ENCODE assay signal across 18 mouse cellular contexts in the genomic region with DNA sequence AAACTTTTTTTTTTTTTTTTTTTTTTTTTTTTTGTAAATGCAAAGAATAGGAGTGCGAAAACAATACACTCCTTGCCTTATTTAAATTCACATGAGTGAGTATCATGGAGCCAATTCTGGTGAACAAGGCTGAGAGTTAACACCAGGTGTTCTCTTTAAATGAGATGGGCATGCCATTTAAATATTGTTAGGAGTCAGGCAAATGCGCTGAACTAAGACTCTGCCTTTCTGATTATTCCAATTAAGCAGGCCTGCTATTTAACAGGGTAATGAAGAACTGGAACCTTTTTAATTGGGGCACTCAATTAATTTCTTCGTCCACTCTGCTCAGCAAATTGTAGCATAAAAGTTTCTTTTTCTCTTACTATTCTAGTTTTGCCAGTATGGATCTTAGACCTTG.
"Had no signal": no experiment of that assay in that cellular context is flagged by ENCODE, and none has a peak within 500 bp of the region (broad histone marks: within the 10 kb centered on the region; RNA-seq: fewer than 3 reads in every experiment).

No protein-coding gene starts in this region.

- H3K9me3 ChIP-seq: midbrain, embryonic 10.5 days; midbrain, embryonic 13.5 days; midbrain, embryonic 15.5 days; neural tube, embryonic 13.5 days; neural tube, embryonic 15.5 days had no signal

- H3K4me1 ChIP-seq: midbrain, embryonic 10.5 days; midbrain, embryonic 13.5 days; midbrain, embryonic 15.5 days; neural tube, embryonic 13.5 days; neural tube, embryonic 15.5 days had no signal

- ATAC-seq: midbrain, embryonic 13.5 days; midbrain, embryonic 15.5 days had no signal

- DNase-seq: lung, adult 18-20 months; lung, embryonic 14.5 days; lung, postnatal 10 days; lung, postnatal 4 days; retina, postnatal 1 day; right cerebral cortex, adult 18-20 months; right cerebral cortex, postnatal 25 days; right cerebral cortex, postnatal 4 days; spleen, adult 18-20 months; thymus, adult 18-20 months; thymus, postnatal 14 days; thymus, postnatal 36 days had no signal

- H3K4me2 ChIP-seq: lung, embryonic 14.5 days; midbrain, embryonic 13.5 days; midbrain, embryonic 15.5 days; neural tube, embryonic 13.5 days; neural tube, embryonic 15.5 days had no signal

- H3K4me3 ChIP-seq: midbrain, embryonic 10.5 days; midbrain, embryonic 13.5 days; midbrain, embryonic 15.5 days; myocyte; neural tube, embryonic 13.5 days; neural tube, embryonic 15.5 days had no signal

- H3K9ac ChIP-seq: lung, embryonic 14.5 days; midbrain, embryonic 13.5 days; midbrain, embryonic 15.5 days; neural tube, embryonic 13.5 days; neural tube, embryonic 15.5 days had no signal

- H3K27me3 ChIP-seq: midbrain, embryonic 13.5 days; midbrain, embryonic 15.5 days; neural tube, embryonic 13.5 days; neural tube, embryonic 15.5 days had no signal

- H3K36me3 ChIP-seq: midbrain, embryonic 10.5 days; midbrain, embryonic 13.5 days; midbrain, embryonic 15.5 days; neural tube, embryonic 13.5 days; neural tube, embryonic 15.5 days had no signal

- H3K27ac ChIP-seq: midbrain, embryonic 10.5 days; midbrain, embryonic 13.5 days; midbrain, embryonic 15.5 days; neural tube, embryonic 13.5 days; neural tube, embryonic 15.5 days had no signal
